Mouse (Mus musculus) heart, embryonic 10.5 days (tissue): Measurements from ENCODE around the gene Ube2e2. TPM values are rescaled to one million over a fixed set of nuclear protein-coding genes. Genes with fewer than 3 reads are reported as not detected.

ENCODE experiments used
- DNase-seq: peaks from one replicate; pipeline ENCODE4 v3.0.0-alpha.2; 2017; ENCODE audit warnings: low spot score
- H3K27ac ChIP-seq: fragments of 300-500 bp; sonication (generic); 2 replicates; pipeline ENCODE4 v1.5.1; 2016; ENCODE audit warnings: mild to moderate bottlenecking
- H3K27me3 ChIP-seq: fragments of 300-500 bp; sonication (generic); 2 replicates; pipeline ENCODE4 v1.6.1; 2016; ENCODE audit warnings: mild to moderate bottlenecking; ENCODE audit not compliant: poor library complexity, insufficient read depth, severe bottlenecking
- H3K36me3 ChIP-seq: fragments of 300-500 bp; sonication (generic); 2 replicates; pipeline ENCODE4 v1.6.1; 2016; ENCODE audit warnings: mild to moderate bottlenecking, moderate library complexity
- H3K4me1 ChIP-seq: fragments of 300-500 bp; sonication (generic); 2 replicates; pipeline ENCODE4 v1.6.1; 2016; ENCODE audit warnings: mild to moderate bottlenecking
- H3K4me3 ChIP-seq: fragments of 300-500 bp; sonication (generic); 2 replicates; pipeline ENCODE4 v1.5.1; 2016; ENCODE audit warnings: mild to moderate bottlenecking, moderate library complexity
- H3K9me3 ChIP-seq: fragments of 300-500 bp; sonication (generic); 2 replicates; pipeline ENCODE4 v1.6.1; 2016; ENCODE audit warnings: mild to moderate bottlenecking, moderate library complexity
- WGBS: fragments of 180-500 bp; shearing (Covaris S2); methylation state at CpG from one replicate; pipeline ENCODE4 v1.1.7; 2016; 5-methylcytosine and 5-hydroxymethylcytosine counted together
- polyA plus RNA-seq: library from polyadenylated mRNA; unstranded; fragments of >200 nt; fragmentation: Nextera tagmentation; extraction: Ambion mirVana; gene quantifications from 2 replicates; pipeline ENCODE4 v1.2.1, GENCODE M21; 2016

Gene Ube2e2
- polyA plus RNA-seq, 1 experiment from 2014 or later = 39.6 TPM

- Histone ChIP-seq H3K36me3 (no peaks in the 10 kb centered on the region), H3K9me3 (no peaks in the 10 kb centered on the region), H3K27me3 (no peaks in the 10 kb centered on the region), H3K27ac (no peak overlapping the region), H3K4me1 (no peaks in the 10 kb centered on the region), H3K4me3 (no peak overlapping the region)
- 53% methylated on average over 2 of the region's 2 CpGs for WGBS
- DNase-seq = no peak
Observed at GRCm38 (mm10) chr14:18649123-18649675, 244.9 kb downstream of the Ube2e2 start.

- no peak overlapping the region for H3K4me3 ChIP-seq
- no peaks in the 10 kb centered on the region for H3K27me3 ChIP-seq
- H3K9me3 ChIP-seq = no peaks in the 10 kb centered on the region
- WGBS = 88% methylated on average over 4 of the region's 4 CpGs
- H3K36me3 ChIP-seq = no peaks in the 10 kb centered on the region
- no peaks in the 10 kb centered on the region for H3K4me1 ChIP-seq
- no peak overlapping the region for H3K27ac ChIP-seq
- DNase-seq = no peak
Observed at GRCm38 (mm10) chr14:18641656-18642055, 252.4 kb downstream of the Ube2e2 start.

- WGBS = 74% methylated on average over 2 of the region's 2 CpGs
- H3K36me3 ChIP-seq = no peaks in the 10 kb centered on the region
- no peaks in the 10 kb centered on the region for H3K27me3 ChIP-seq
Observed at GRCm38 (mm10) chr14:18638753-18639456, 255.2 kb downstream of the Ube2e2 start.

GRCm38 (mm10) chr14:18637739-18638138 is 256.3 kb downstream of the Ube2e2 start:
- WGBS = 91% methylated on average over 1 of the region's 1 CpGs
- no peak for DNase-seq
- Histone ChIP-seq H3K27ac (no peak overlapping the region), H3K4me3 (no peak overlapping the region), H3K27me3 (no peaks in the 10 kb centered on the region), H3K9me3 (no peaks in the 10 kb centered on the region), H3K4me1 (0 out of 2 replicates have a peak, but pooled peaks cover under 1% of the 10 kb centered on the region), H3K36me3 (no peaks in the 10 kb centered on the region)

More at GRCm38 (mm10) chr14:18638753-18639456, 255.2 kb downstream of the Ube2e2 start:
- H3K9me3 ChIP-seq = no peaks in the 10 kb centered on the region
- no peaks in the 10 kb centered on the region for H3K4me1 ChIP-seq
- no peak overlapping the region for H3K27ac ChIP-seq
- no peak overlapping the region for H3K4me3 ChIP-seq
- DNase-seq = no peak

GRCm38 (mm10) chr14:18628170-18628569 is 265.9 kb downstream of the Ube2e2 start:
- H3K4me3 ChIP-seq = no peak overlapping the region
- H3K9me3 ChIP-seq = no peaks in the 10 kb centered on the region
- 0 out of 2 replicates have a peak, but pooled peaks cover 9% of the 10 kb centered on the region for H3K4me1 ChIP-seq
- 65% methylated on average over 1 of the region's 1 CpGs for WGBS
- no peak overlapping the region for H3K27ac ChIP-seq
- H3K27me3 ChIP-seq = no peaks in the 10 kb centered on the region
- no peaks in the 10 kb centered on the region for H3K36me3 ChIP-seq
- no peak for DNase-seq

GRCm38 (mm10) chr14:18618603-18619002 is 275.5 kb downstream of the Ube2e2 start:
- no peaks in the 10 kb centered on the region for H3K9me3 ChIP-seq
- no peak overlapping the region for H3K27ac ChIP-seq
- H3K36me3 ChIP-seq = no peaks in the 10 kb centered on the region
- H3K4me1 ChIP-seq = 0 out of 2 replicates have a peak, but pooled peaks cover under 1% of the 10 kb centered on the region
- no peak for DNase-seq
- no peak overlapping the region for H3K4me3 ChIP-seq
- no peaks in the 10 kb centered on the region for H3K27me3 ChIP-seq
- 65% methylated on average over 2 of the region's 2 CpGs for WGBS

GRCm38 (mm10) chr14:18601927-18602326 is 292.1 kb downstream of the Ube2e2 start:
- H3K27me3 ChIP-seq = no peaks in the 10 kb centered on the region
- no peaks in the 10 kb centered on the region for H3K9me3 ChIP-seq
- no peaks in the 10 kb centered on the region for H3K36me3 ChIP-seq
- no peak overlapping the region for H3K27ac ChIP-seq
- no peaks in the 10 kb centered on the region for H3K4me1 ChIP-seq
- WGBS = 69% methylated on average over 1 of the region's 1 CpGs
- no peak overlapping the region for H3K4me3 ChIP-seq
- no peak for DNase-seq

- Histone ChIP-seq H3K36me3 (0 out of 2 replicates have a peak, but pooled peaks cover 3% of the 10 kb centered on the region), H3K9me3 (no peaks in the 10 kb centered on the region), H3K27me3 (no peaks in the 10 kb centered on the region), H3K4me3 (no peak overlapping the region), H3K27ac (no peak overlapping the region), H3K4me1 (no peaks in the 10 kb centered on the region)
- no peak for DNase-seq
- whole genome bisulfite sequencing = 67% methylated on average over 4 of the region's 4 CpGs
Observed at GRCm38 (mm10) chr14:18586239-18587034, 307.6 kb downstream of the Ube2e2 start.

GRCm38 (mm10) chr14:18581735-18582134 is 312.3 kb downstream of the Ube2e2 start:
- Histone ChIP-seq H3K9me3 (no peaks in the 10 kb centered on the region), H3K27ac (no peak overlapping the region), H3K36me3 (0 out of 2 replicates have a peak, but pooled peaks cover 2% of the 10 kb centered on the region), H3K4me1 (no peaks in the 10 kb centered on the region), H3K27me3 (no peaks in the 10 kb centered on the region), H3K4me3 (no peak overlapping the region)
- no peak for DNase-seq
- WGBS = 80% methylated on average over 4 of the region's 4 CpGs

GRCm38 (mm10) chr14:18574756-18575155 is 319.3 kb downstream of the Ube2e2 start:
- 77% methylated on average over 2 of the region's 2 CpGs for whole genome bisulfite sequencing
- Histone ChIP-seq H3K36me3 (no peaks in the 10 kb centered on the region), H3K4me3 (no peak overlapping the region), H3K27ac (no peak overlapping the region), H3K9me3 (no peaks in the 10 kb centered on the region), H3K4me1 (no peaks in the 10 kb centered on the region), H3K27me3 (no peaks in the 10 kb centered on the region)
- no peak for DNase-seq

GRCm38 (mm10) chr14:18574130-18574721 is 319.8 kb downstream of the Ube2e2 start:
- Histone ChIP-seq H3K27ac (no peak overlapping the region), H3K9me3 (no peaks in the 10 kb centered on the region), H3K36me3 (no peaks in the 10 kb centered on the region), H3K4me1 (no peaks in the 10 kb centered on the region), H3K27me3 (no peaks in the 10 kb centered on the region), H3K4me3 (no peak overlapping the region)
- 87% methylated on average over 10 of the region's 10 CpGs for WGBS
- DNase-seq = no peak

GRCm38 (mm10) chr14:18573286-18573956 is 320.6 kb downstream of the Ube2e2 start:
- Histone ChIP-seq H3K4me3 (no peak overlapping the region), H3K36me3 (no peaks in the 10 kb centered on the region), H3K4me1 (no peaks in the 10 kb centered on the region), H3K27ac (no peak overlapping the region), H3K9me3 (no peaks in the 10 kb centered on the region), H3K27me3 (no peaks in the 10 kb centered on the region)
- 78% methylated on average over 4 of the region's 4 CpGs for WGBS
- DNase-seq = no peak
